Mouse (Mus musculus) intestine, embryonic 14.5 days (tissue): ENCODE measurements around the gene Ric1. TPM values are rescaled to one million over a fixed set of nuclear protein-coding genes. Genes with fewer than 3 reads are reported as not detected.

Experiments used
- ATAC-seq: fragments of 200-750 bp; cut with Nextera tagmentation; replicated peaks from 2 replicates; pipeline ENCODE4 v1.8.0; 2017; ENCODE audit warnings: low read depth, moderate number of reproducible peaks, moderate TSS enrichment, moderate library complexity; ENCODE audit not compliant: low FRiP score, low TSS enrichment
- DNase-seq: peaks from one replicate; pipeline ENCODE4 v3.0.0-alpha.2; 2018; ENCODE audit warnings: low spot score
- H3K27ac ChIP-seq: fragments of 300-500 bp; sonication (generic); 2 replicates; pipeline ENCODE4 v1.5.1; 2014; ENCODE audit warnings: low read depth, mild to moderate bottlenecking, control low read depth
- H3K27me3 ChIP-seq: fragments of 300-500 bp; sonication (generic); replicated peaks from 2 replicates; pipeline ENCODE4 v1.6.1; 2014; ENCODE audit warnings: low read length, control low read depth; ENCODE audit not compliant: control insufficient read depth, insufficient read depth
- H3K36me3 ChIP-seq: fragments of 300-500 bp; sonication (generic); 2 replicates; pipeline ENCODE4 v1.6.1; 2014; ENCODE audit warnings: low read length, control low read depth; ENCODE audit not compliant: control insufficient read depth, insufficient read depth
- H3K4me1 ChIP-seq: fragments of 300-500 bp; sonication (generic); replicated peaks from 2 replicates; pipeline ENCODE4 v1.6.1; 2014; ENCODE audit warnings: low read length, control low read depth, mixed read lengths; ENCODE audit not compliant: control insufficient read depth, insufficient read depth
- H3K4me2 ChIP-seq: fragments of 300-500 bp; sonication (generic); 2 replicates; pipeline ENCODE4 v1.6.1; 2014; ENCODE audit warnings: low read length
- H3K4me3 ChIP-seq: fragments of 300-500 bp; sonication (generic); 2 replicates; pipeline ENCODE4 v1.5.1; 2014; ENCODE audit warnings: low read depth, low read length, control low read depth, mixed read lengths
- H3K9ac ChIP-seq: fragments of 300-500 bp; sonication (generic); 2 replicates; pipeline ENCODE4 v1.6.1; 2014; ENCODE audit warnings: mild to moderate bottlenecking, low read length
- H3K9me3 ChIP-seq: fragments of 300-500 bp; sonication (generic); 2 replicates; pipeline ENCODE4 v1.6.1; 2016; ENCODE audit warnings: low read length, control low read depth; ENCODE audit not compliant: control insufficient read depth
- WGBS: fragments of 180-500 bp; shearing (Covaris S2); extraction: QIAGEN DNeasy Blood & Tissue Kit; methylation state at CpG from one replicate; pipeline ENCODE4 v1.1.7; 2014; 5-methylcytosine and 5-hydroxymethylcytosine counted together
- polyA plus RNA-seq: library from polyadenylated mRNA; unstranded; fragments of >200 nt; fragmentation: Nextera tagmentation; extraction: Ambion mirVana; gene quantifications from 2 replicates; pipeline ENCODE4 v1.2.1, GENCODE M21; 2014

Gene Ric1
- 15.8 TPM in 2 replicates for polyA plus RNA-seq

GRCm38 (mm10) chr19:29521637-29522435, at the start of gene Ric1:
TSS of gene Ric1 (plus strand) at chr19:29522282.
- peak within 1 kb of the TSS; percentile 83 for H3K4me2 ChIP-seq

GRCm38 (mm10) chr19:29472424-29472823, 49.7 kb upstream of the Ric1 start:
- Histone ChIP-seq H3K9me3 (no peaks in the 10 kb centered on the region), H3K4me3 (no peak overlapping the region), H3K4me1 (peaks cover 23% of the 10 kb centered on the region), H3K4me2 (no peak overlapping the region), H3K9ac (no peak overlapping the region), H3K27me3 (no peaks in the 10 kb centered on the region), H3K27ac (peak overlapping the region; percentile 28; the same call in 1 of the 2 replicates), H3K36me3 (no peaks in the 10 kb centered on the region)
- no peak for ATAC-seq
- DNase-seq = no peak
- WGBS = 66% methylated on average over 8 of the region's 8 CpGs

More at GRCm38 (mm10) chr19:29521637-29522435, at the start of gene Ric1:
- H3K27ac ChIP-seq = peak within 1 kb of the TSS; percentile 89
- no peaks in the 10 kb centered on the region for H3K9me3 ChIP-seq
- under 1% methylated on average over 68 of the region's 80 CpGs for WGBS
- peaks cover 9% of the 10 kb centered on the region for H3K4me1 ChIP-seq
- DNase-seq (peak; percentile 96), ATAC-seq (peak; percentile 97)
- H3K4me3 ChIP-seq = peak within 1 kb of the TSS; percentile 87
- H3K27me3 ChIP-seq = no peaks in the 10 kb centered on the region
- peak within 1 kb of the TSS; percentile 93 for H3K9ac ChIP-seq
- H3K36me3 ChIP-seq = 0 out of 2 replicates have a peak, but pooled peaks cover 6% of the 10 kb centered on the region

- H3K4me3 ChIP-seq = no peak overlapping the region
Measured at GRCm38 (mm10) chr19:29472946-29473345, 49.1 kb upstream of the Ric1 start.

GRCm38 (mm10) chr19:29474803-29475202, 47.3 kb upstream of the Ric1 start:
- H3K9ac ChIP-seq = no peak overlapping the region
- H3K4me3 ChIP-seq = no peak overlapping the region
- no peaks in the 10 kb centered on the region for H3K9me3 ChIP-seq
- H3K27ac ChIP-seq = peak overlapping the region; percentile 65
- ATAC-seq = no peak; the same call in 1 of the 2 replicates
- WGBS = 28% methylated on average over 2 of the region's 2 CpGs
- peaks cover 18% of the 10 kb centered on the region; the same call in 1 of the 2 replicates for H3K4me1 ChIP-seq
- no peak for DNase-seq
- H3K27me3 ChIP-seq = no peaks in the 10 kb centered on the region
- no peaks in the 10 kb centered on the region for H3K36me3 ChIP-seq
- no peak overlapping the region for H3K4me2 ChIP-seq

More at GRCm38 (mm10) chr19:29472946-29473345, 49.1 kb upstream of the Ric1 start:
- Histone ChIP-seq H3K27ac (0 out of 2 replicates have a peak overlapping the region, but pooled peaks have one; percentile 28), H3K4me1 (peaks cover 23% of the 10 kb centered on the region), H3K9me3 (no peaks in the 10 kb centered on the region), H3K9ac (no peak overlapping the region), H3K36me3 (no peaks in the 10 kb centered on the region), H3K4me2 (no peak overlapping the region), H3K27me3 (no peaks in the 10 kb centered on the region)
- WGBS = 71% methylated on average over 5 of the region's 5 CpGs
- DNase-seq = no peak
- ATAC-seq = no peak

GRCm38 (mm10) chr19:29475210-29475620, 46.9 kb upstream of the Ric1 start:
- ATAC-seq = peak; percentile 88

GRCm38 (mm10) chr19:29478598-29478997, 43.5 kb upstream of the Ric1 start:
- no peak for DNase-seq
- H3K4me3 ChIP-seq = no peak overlapping the region
- WGBS = 15% methylated on average over 4 of the region's 4 CpGs
- H3K9ac ChIP-seq = no peak overlapping the region
- H3K9me3 ChIP-seq = no peaks in the 10 kb centered on the region
- no peak for ATAC-seq
- no peaks in the 10 kb centered on the region for H3K36me3 ChIP-seq
- H3K4me2 ChIP-seq = no peak overlapping the region
- H3K4me1 ChIP-seq = 0 out of 2 replicates have a peak, but pooled peaks cover 6% of the 10 kb centered on the region
- no peaks in the 10 kb centered on the region for H3K27me3 ChIP-seq
- H3K27ac ChIP-seq = no peak overlapping the region

More at GRCm38 (mm10) chr19:29475210-29475620, 46.9 kb upstream of the Ric1 start:
- Histone ChIP-seq H3K9ac (no peak overlapping the region), H3K4me2 (no peak overlapping the region), H3K27ac (peak overlapping the region; percentile 65), H3K9me3 (no peaks in the 10 kb centered on the region), H3K4me3 (no peak overlapping the region), H3K4me1 (peaks cover 16% of the 10 kb centered on the region; the same call in 1 of the 2 replicates), H3K36me3 (no peaks in the 10 kb centered on the region), H3K27me3 (no peaks in the 10 kb centered on the region)
- DNase-seq = no peak
- WGBS = 54% methylated on average over 4 of the region's 4 CpGs

- no peak overlapping the region for H3K4me2 ChIP-seq
- WGBS = 71% methylated on average over 6 of the region's 6 CpGs
- no peak overlapping the region for H3K4me3 ChIP-seq
- DNase-seq (no peak), ATAC-seq (no peak)
- H3K27me3 ChIP-seq = no peaks in the 10 kb centered on the region
- H3K9ac ChIP-seq = no peak overlapping the region
- H3K27ac ChIP-seq = no peak overlapping the region
- H3K9me3 ChIP-seq = no peaks in the 10 kb centered on the region
- H3K4me1 ChIP-seq = no peaks in the 10 kb centered on the region
- no peaks in the 10 kb centered on the region for H3K36me3 ChIP-seq
Measured at GRCm38 (mm10) chr19:29481578-29481977, 40.5 kb upstream of the Ric1 start.

GRCm38 (mm10) chr19:29482148-29482547, 39.9 kb upstream of the Ric1 start:
- H3K27ac ChIP-seq = no peak overlapping the region
- no peaks in the 10 kb centered on the region for H3K36me3 ChIP-seq
- H3K27me3 ChIP-seq = no peaks in the 10 kb centered on the region
- DNase-seq = peak; percentile 42
- 87% methylated on average over 5 of the region's 5 CpGs for WGBS
- no peaks in the 10 kb centered on the region for H3K9me3 ChIP-seq
- no peak overlapping the region for H3K9ac ChIP-seq
- no peak overlapping the region for H3K4me3 ChIP-seq
- no peak for ATAC-seq
- H3K4me2 ChIP-seq = no peak overlapping the region
- no peaks in the 10 kb centered on the region for H3K4me1 ChIP-seq
